Mouse (Mus musculus): ENCODE measurements around the gene Clic3.

GRCm38 (mm10) chr2:25482969-25483368, 26.3 kb downstream of the Clic3 start:
- peak; percentile 54; the same call in 1 of the 2 replicates for TF ChIP-seq ZC3H11A (IDR thresholded peaks at IDR 0.05; ENCODE audit: borderline replicate concordance, low read depth, low read length)
- TF ChIP-seq MAFK (IDR thresholded peaks at IDR 0.05; ENCODE audit: insufficient read depth, low read depth, low read length), result no peak

Measured in ES-E14 (cell line).